Mouse (Mus musculus): ENCODE data around the gene Stat5a.

- no peak for TF ChIP-seq CTCF (IDR thresholded peaks at IDR 0.05; ENCODE audit: low read depth)
- 0 out of 2 replicates have a peak, but pooled peaks have one; percentile 52 for TF ChIP-seq EP300 (IDR thresholded peaks at IDR 0.05; ENCODE audit: low read depth)
Observed at GRCm38 (mm10) chr11:100886188-100886740, 27.1 kb downstream of the Stat5a start.
